Mouse (Mus musculus) spleen, postnatal 4 days (tissue): Measurements from ENCODE around the gene Baiap3.

Source experiments
- DNase-seq, 2 experiments: peaks; one replicate each; pipeline ENCODE4 v3.0.0; 2022; ENCODE audit warnings: low spot score in 2 of 2

Gene Baiap3

DNA sequence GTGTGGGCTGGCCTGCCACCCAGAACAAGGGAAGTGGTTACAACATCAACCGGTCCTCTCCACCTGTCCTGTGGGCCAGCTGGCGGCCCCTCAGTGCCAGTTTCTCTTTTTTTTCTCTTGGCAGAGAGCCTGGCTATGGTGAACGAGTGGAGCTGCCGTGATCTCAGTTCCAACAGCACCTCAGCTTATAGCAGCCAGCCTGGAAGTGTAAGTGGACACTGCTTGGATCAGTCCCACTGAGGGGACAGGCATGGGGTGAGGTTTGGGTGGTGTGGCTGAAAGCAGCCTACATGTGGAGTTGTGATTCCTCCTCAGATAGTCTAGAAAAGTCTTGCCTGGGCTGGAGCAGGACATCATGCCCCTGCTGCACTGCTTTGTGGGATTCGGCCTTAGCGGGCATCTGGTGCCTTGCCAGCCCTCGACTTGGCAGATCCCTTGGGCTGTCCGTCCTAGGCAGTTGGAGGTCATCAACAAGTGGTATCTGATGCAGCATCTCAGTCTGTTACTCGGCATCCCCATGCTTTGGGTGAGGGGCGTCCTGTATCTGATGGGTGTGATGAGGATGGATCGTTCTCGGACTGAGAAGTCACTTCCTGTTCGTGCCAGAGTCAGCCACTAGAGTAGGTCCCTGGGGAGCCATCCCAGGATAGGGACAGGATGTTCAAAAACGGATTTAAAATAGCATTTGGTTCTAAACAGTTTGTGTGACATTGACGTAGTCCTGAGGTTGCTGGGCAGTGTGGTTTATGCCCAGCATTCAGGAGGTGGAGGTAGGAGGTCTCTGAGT, 45.3 kb downstream of the Baiap3 start:
- DNase-seq, result no peak

DNA sequence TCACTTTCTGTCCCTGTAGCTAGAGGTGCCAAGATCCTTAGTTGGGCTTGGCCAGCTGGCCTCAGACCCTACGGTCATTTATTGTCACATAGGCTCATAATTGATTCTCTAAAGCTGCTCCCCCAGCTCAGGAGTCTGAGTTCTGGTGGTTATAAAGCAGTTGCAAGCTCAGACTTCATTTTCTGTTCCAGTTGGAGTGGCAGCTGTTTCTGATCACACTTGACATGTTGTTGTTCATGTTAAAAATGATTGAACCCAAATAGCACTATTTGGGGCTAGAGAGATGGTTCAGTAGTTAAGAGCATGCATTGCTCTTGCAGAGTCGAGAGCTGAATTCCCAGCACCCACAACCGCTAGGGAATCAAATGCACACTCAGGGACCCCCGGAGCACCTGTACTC, 46.2 kb downstream of the Baiap3 start:
- no peak for DNase-seq

GRCm38 (mm10) chr17:25202401-25202800, 53.8 kb downstream of the Baiap3 start:
- DNase-seq, result no peak
